Mouse (Mus musculus) lung, postnatal 0 days (tissue): Measurements from ENCODE around the gene Rsph1. TPM values are rescaled to one million over a fixed set of nuclear protein-coding genes. Genes with fewer than 3 reads are reported as not detected.

Experiments
- ATAC-seq: fragments of 200-750 bp; cut with Nextera tagmentation; 2 replicates; pipeline ENCODE4 v1.8.0; 2017; ENCODE audit warnings: moderate library complexity
- DNase-seq: peaks from one replicate; pipeline ENCODE4 v3.0.0-alpha.2; 2016; ENCODE audit warnings: low spot score
- H3K27ac ChIP-seq: fragments of 300-500 bp; sonication (generic); 2 replicates; pipeline ENCODE4 v1.5.1; 2014; ENCODE audit warnings: antibody characterized with exemption, mild to moderate bottlenecking, low read length, mixed read lengths
- H3K27me3 ChIP-seq: fragments of 300-500 bp; sonication (generic); replicated peaks from 2 replicates; pipeline ENCODE4 v1.6.1; 2014; ENCODE audit warnings: low read length, mixed read lengths; ENCODE audit not compliant: insufficient read depth
- H3K36me3 ChIP-seq: fragments of 300-500 bp; sonication (generic); 2 replicates; pipeline ENCODE4 v1.6.1; 2014; ENCODE audit warnings: low read length, mixed read lengths; ENCODE audit not compliant: insufficient read depth
- H3K4me1 ChIP-seq: fragments of 300-500 bp; sonication (generic); 2 replicates; pipeline ENCODE4 v1.6.1; 2014; ENCODE audit warnings: antibody characterized with exemption, low read depth, low read length, mixed read lengths; ENCODE audit not compliant: insufficient read depth
- H3K4me2 ChIP-seq: fragments of 300-500 bp; sonication (generic); replicated peaks from 2 replicates; pipeline ENCODE4 v1.6.1; 2014; ENCODE audit warnings: low read depth, mild to moderate bottlenecking, low read length, moderate library complexity, mixed read lengths
- H3K4me3 ChIP-seq: fragments of 300-500 bp; sonication (generic); 2 replicates; pipeline ENCODE4 v1.5.1; 2014; ENCODE audit warnings: low read depth, low read length
- H3K9ac ChIP-seq: fragments of 300-500 bp; sonication (generic); replicated peaks from 2 replicates; pipeline ENCODE4 v1.6.1; 2014; ENCODE audit warnings: low read depth, mild to moderate bottlenecking
- H3K9me3 ChIP-seq: fragments of 300-500 bp; sonication (generic); 2 replicates; pipeline ENCODE4 v1.6.1; 2016; ENCODE audit warnings: low read length, mixed read lengths
- CTCF ChIP-seq: IDR thresholded peaks from 2 replicates; pipeline ENCODE4 v1.5.1; 2016; ENCODE audit warnings: antibody characterized with exemption, mild to moderate bottlenecking
- EP300 ChIP-seq: IDR thresholded peaks from 2 replicates; pipeline ENCODE4 v1.6.1; 2016; ENCODE audit warnings: antibody characterized with exemption, mild to moderate bottlenecking, control low read depth
- WGBS: fragments of 180-500 bp; shearing (Covaris S2); extraction: QIAGEN DNeasy Blood & Tissue Kit; methylation state at CpG from one replicate; pipeline ENCODE4 v1.1.7; 2014; 5-methylcytosine and 5-hydroxymethylcytosine counted together
- polyA plus RNA-seq: library from polyadenylated mRNA; unstranded; fragments of >200 nt; fragmentation: Nextera tagmentation; extraction: Ambion mirVana; gene quantifications from 2 replicates; pipeline ENCODE4 v1.2.1, GENCODE M21; 2015

Rsph1 gene
- polyA plus RNA-seq, 1 experiment from 2014 or later = 21.4 TPM

DNA sequence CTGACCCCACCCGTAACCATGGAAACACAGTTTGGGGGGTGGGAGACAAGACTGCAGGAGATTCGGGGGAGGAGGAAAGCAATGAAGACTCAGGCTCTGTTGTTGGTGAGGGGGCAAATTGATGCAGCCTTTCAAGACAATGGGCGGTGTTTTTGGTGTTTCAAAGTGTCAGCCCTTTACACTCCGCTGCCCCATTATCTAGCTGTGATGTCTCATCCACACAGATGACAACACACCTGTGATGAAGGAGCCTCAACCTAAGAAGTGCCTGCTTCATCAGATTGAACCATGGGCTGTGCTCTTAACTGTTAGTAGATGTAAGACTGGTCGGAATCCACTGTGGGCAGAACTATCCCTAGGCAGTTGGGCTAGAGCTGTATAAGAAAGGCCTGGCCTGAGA, 13.4 kb downstream of the Rsph1 start:
- DNase-seq (no peak), ATAC-seq (no peak)
- no peak overlapping the region for H3K4me2 ChIP-seq
- H3K36me3 ChIP-seq = no peaks in the 10 kb centered on the region
- TF ChIP-seq EP300 = no peak
- TF ChIP-seq CTCF = no peak
- H3K9ac ChIP-seq = no peak overlapping the region
- H3K27ac ChIP-seq = no peak overlapping the region
- H3K4me1 ChIP-seq = no peaks in the 10 kb centered on the region
- no peaks in the 10 kb centered on the region for H3K9me3 ChIP-seq
- 95% methylated on average over 5 of the region's 5 CpGs for WGBS
- no peaks in the 10 kb centered on the region for H3K27me3 ChIP-seq
- no peak overlapping the region for H3K4me3 ChIP-seq

DNA sequence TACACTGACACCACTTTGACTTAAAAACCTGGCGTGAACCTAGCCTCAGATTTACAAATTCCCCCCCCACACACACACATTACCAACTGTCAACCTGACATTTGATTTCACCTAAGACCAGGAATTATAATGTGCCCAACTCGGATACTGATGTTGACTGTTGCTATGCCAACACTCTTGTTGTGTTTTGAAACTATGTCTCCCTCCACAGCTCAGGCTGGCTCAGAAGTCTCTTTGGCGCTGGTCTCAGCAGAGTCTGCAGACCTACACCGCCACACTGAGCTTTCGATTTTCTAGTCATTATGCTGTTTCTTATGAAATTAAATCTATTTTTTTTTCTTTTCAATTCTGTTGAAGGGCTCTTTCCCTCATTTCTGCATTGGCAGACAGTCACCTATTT, 14.5 kb downstream of the Rsph1 start:
- no peak overlapping the region for H3K9ac ChIP-seq
- ATAC-seq = no peak
- no peak overlapping the region for H3K4me2 ChIP-seq
- no peak for DNase-seq
- H3K27me3 ChIP-seq = no peaks in the 10 kb centered on the region
- WGBS = 57% methylated on average over 5 of the region's 5 CpGs
- H3K4me3 ChIP-seq = no peak overlapping the region
- no peak for TF ChIP-seq CTCF
- no peak overlapping the region for H3K27ac ChIP-seq
- no peaks in the 10 kb centered on the region for H3K36me3 ChIP-seq
- H3K9me3 ChIP-seq = no peaks in the 10 kb centered on the region
- H3K4me1 ChIP-seq = no peaks in the 10 kb centered on the region

DNA sequence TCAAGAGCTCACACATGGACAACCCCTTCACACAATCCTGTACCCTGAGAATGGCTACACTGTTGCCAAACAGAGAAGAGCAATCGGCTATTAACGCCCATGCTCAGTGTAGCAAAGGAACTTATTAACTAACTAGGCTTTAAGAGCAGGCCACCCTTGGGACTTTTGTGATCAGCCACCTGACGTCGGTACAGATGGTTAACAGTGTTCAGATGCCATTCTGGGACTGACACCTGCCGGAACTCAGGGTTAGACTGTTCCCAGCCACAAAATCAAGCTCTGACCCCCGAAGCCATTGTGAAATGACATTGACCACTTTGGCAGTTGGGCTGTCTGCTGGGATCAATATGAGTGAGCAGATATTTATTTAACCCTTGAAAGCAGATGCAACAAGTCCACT, 15.8 kb downstream of the Rsph1 start:
- H3K36me3 ChIP-seq = no peaks in the 10 kb centered on the region
- H3K27ac ChIP-seq = no peak overlapping the region
- H3K9me3 ChIP-seq = no peaks in the 10 kb centered on the region
- no peak for DNase-seq
- H3K27me3 ChIP-seq = no peaks in the 10 kb centered on the region
- no peaks in the 10 kb centered on the region for H3K4me1 ChIP-seq
- no peak for TF ChIP-seq EP300
- no peak for TF ChIP-seq CTCF
- ATAC-seq = no peak
- H3K9ac ChIP-seq = no peak overlapping the region
- no peak overlapping the region for H3K4me3 ChIP-seq
- 72% methylated on average over 6 of the region's 6 CpGs for WGBS
- H3K4me2 ChIP-seq = no peak overlapping the region

DNA sequence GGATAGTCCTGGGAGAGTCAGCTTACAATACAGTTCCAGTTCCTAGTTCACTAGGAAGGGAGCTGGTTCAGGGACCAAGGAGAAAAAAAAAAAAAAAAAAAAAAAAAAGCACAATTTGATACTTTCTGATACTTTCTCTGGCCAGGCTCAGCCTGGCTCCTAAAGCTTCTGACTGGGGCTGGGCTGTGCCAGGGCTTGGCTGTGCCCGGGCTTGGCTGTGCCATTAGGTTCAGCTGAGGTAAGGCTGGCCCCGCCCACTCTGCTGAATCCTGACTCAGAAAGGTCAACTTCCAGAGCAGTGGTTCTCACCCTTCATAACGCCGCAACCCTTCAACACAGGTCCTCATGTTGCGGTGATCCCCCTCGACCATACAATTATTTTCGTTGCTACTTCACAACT, 16.8 kb downstream of the Rsph1 start:
- Histone ChIP-seq H3K4me1 (no peaks in the 10 kb centered on the region), H3K36me3 (no peaks in the 10 kb centered on the region), H3K4me3 (no peak overlapping the region), H3K4me2 (no peak overlapping the region), H3K27ac (no peak overlapping the region), H3K9ac (no peak overlapping the region), H3K9me3 (no peaks in the 10 kb centered on the region), H3K27me3 (no peaks in the 10 kb centered on the region)
- no peak for TF ChIP-seq EP300
- TF ChIP-seq CTCF = no peak
- DNase-seq (no peak), ATAC-seq (no peak)
- WGBS = 75% methylated on average over 7 of the region's 7 CpGs

DNA sequence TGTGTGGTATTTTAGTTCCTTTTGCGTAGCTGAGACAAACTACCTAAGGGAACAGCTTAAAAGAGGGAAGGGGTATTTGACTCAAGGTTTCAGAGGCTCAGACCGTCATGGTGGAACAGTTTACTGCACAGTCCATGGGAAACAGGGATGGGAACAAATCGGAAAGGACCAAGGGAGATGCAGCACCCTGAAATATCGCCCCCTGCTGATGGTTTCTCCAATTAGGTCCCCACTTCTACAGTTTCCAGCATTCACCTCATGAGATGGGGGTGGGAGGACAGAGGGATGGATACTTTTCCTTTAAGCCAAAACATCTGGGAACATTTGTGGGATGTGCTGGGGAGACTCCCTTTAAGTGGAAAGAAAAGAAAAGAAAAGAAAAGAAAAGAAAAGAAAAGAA, 17.4 kb downstream of the Rsph1 start:
- H3K4me1 ChIP-seq = no peaks in the 10 kb centered on the region
- 71% methylated on average over 4 of the region's 4 CpGs for WGBS
- H3K27me3 ChIP-seq = no peaks in the 10 kb centered on the region
- H3K36me3 ChIP-seq = no peaks in the 10 kb centered on the region
- no peak for DNase-seq
- no peaks in the 10 kb centered on the region for H3K9me3 ChIP-seq
- no peak for ATAC-seq
- H3K4me2 ChIP-seq = no peak overlapping the region
- TF ChIP-seq CTCF (peak; percentile 44), EP300 (no peak)
- H3K27ac ChIP-seq = no peak overlapping the region
- no peak overlapping the region for H3K9ac ChIP-seq
- H3K4me3 ChIP-seq = no peak overlapping the region

DNA sequence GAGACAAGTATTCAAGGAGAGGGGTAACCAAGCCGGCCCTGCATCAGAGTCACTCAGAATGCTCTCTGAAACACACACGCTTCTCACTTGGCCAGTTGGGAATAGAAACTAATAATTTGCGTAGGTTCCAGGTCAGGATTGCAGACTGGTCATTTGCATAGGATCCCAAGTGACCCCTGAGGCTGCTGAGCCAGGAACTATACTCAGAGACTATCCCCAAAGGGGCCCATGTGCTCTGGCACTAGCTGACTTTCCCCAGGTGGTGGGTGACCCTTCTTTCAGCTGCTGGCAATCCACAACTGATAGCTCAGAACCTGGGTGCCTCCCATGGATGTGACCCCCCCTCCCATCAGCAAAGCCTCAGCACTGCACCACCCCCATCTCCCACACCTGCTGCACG, 18.0 kb downstream of the Rsph1 start:
- DNase-seq (no peak), ATAC-seq (no peak)
- no peak overlapping the region for H3K9ac ChIP-seq
- H3K9me3 ChIP-seq = no peaks in the 10 kb centered on the region
- no peak overlapping the region for H3K27ac ChIP-seq
- WGBS = 86% methylated on average over 4 of the region's 4 CpGs
- H3K27me3 ChIP-seq = no peaks in the 10 kb centered on the region
- no peak overlapping the region for H3K4me2 ChIP-seq
- no peaks in the 10 kb centered on the region for H3K36me3 ChIP-seq
- no peak for TF ChIP-seq EP300
- no peak for TF ChIP-seq CTCF
- H3K4me1 ChIP-seq = no peaks in the 10 kb centered on the region
- H3K4me3 ChIP-seq = no peak overlapping the region

DNA sequence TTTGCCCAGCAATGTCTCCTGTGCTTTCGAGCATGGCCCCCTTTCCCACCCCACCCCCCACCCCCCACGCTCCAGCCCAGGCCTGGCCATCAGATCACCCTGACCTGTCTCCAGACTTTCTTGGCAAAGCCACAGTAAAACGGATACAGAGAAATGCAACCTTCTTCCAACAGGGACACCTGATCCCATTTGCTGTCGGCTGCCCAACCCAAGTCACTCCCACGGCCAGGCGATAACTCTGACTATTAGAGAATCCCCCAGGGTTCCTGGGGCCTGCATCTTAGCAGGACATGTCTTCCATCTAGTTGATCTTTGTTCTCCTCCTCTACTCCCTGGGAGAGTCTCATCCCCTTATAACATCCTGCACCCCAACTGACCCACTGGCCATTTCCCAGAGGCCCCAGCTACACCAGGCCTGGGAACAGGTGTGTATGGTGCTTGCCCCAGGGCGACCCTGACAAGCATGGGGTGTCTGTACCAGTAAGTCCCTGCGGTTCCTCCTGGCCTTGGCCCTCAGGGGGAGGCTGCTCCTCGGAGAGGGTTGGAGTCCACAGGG, 18.8 kb downstream of the Rsph1 start:
- Histone ChIP-seq H3K36me3 (no peaks in the 10 kb centered on the region), H3K27me3 (no peaks in the 10 kb centered on the region), H3K4me1 (no peaks in the 10 kb centered on the region), H3K4me2 (no peak overlapping the region), H3K4me3 (no peak overlapping the region), H3K9me3 (no peaks in the 10 kb centered on the region), H3K27ac (no peak overlapping the region), H3K9ac (no peak overlapping the region)
- TF ChIP-seq EP300 (no peak), CTCF (no peak)
- DNase-seq (no peak), ATAC-seq (no peak)
- WGBS = 81% methylated on average over 9 of the region's 9 CpGs
